Mouse (Mus musculus): ENCODE results near the gene Prkar1a. TPM values are rescaled to one million over a fixed set of nuclear protein-coding genes. Genes with fewer than 3 reads are reported as not detected.

Prkar1a gene
- polyA plus RNA-seq, 1 experiment from 2014 or later, result 330 TPM

DNA sequence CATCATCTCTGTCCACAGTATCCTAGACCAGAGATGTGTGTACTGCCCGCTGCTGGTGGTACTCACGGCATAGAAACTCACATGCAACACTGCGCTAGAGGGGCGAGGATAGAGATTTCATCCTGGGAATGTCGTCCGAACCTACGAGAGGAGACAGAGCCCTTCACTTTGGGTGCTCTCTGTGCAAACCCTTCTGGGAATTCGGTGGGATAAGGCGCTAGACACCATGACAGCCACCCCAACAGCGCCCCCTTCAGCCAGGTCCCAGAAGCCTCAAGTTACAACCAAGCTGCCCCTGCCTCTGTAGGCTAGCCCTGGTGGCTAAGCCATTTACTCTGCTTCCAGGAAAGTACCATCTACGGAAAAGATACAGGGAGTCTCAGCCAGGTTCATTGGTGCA, 25.3 kb downstream of the Prkar1a start:
- 79% methylated on average over 11 of the region's 11 CpGs for WGBS
- Histone ChIP-seq H3K27ac (replicated peaks) (no peak overlapping the region), H3K4me3 (replicated peaks) (no peak overlapping the region), H3K9me3 (replicated peaks) (no peaks in the 10 kb centered on the region), H3K9ac (no peak overlapping the region), H3K4me2 (replicated peaks) (no peak overlapping the region), H3K4me1 (peaks cover 20% of the 10 kb centered on the region), H3K27me3 (no peaks in the 10 kb centered on the region), H3K36me3 (no peaks in the 10 kb centered on the region)
- no peak for ATAC-seq (ENCODE audit: insufficient number of reproducible peaks, low FRiP score, low TSS enrichment, low read depth)

DNA sequence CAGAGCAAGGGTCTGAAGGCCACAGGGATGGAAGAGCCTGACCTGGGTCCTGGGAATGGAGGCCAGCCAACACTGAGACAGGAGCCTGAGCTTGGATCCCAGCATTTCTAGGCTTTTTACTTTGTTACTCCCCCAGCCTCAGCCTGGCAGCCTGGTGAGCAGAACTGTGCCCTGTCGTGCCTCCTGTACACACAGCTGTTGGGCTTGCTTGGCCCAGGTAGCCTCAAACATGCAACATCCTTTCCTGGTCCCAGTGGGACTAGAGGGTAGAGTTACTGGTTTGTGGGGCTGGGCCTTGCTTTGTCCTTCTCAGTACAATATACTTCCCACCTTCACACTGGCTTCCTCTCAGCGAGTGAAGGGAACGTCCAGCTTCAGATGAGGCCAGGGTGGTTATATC, 26.0 kb downstream of the Prkar1a start:
- 86% methylated on average over 3 of the region's 3 CpGs for WGBS
- H3K4me2 ChIP-seq (replicated peaks), result no peak overlapping the region
- peaks cover 20% of the 10 kb centered on the region for H3K4me1 ChIP-seq
- no peaks in the 10 kb centered on the region for H3K36me3 ChIP-seq
- ATAC-seq (ENCODE audit: insufficient number of reproducible peaks, low FRiP score, low TSS enrichment, low read depth), result no peak
- no peaks in the 10 kb centered on the region for H3K27me3 ChIP-seq
- H3K27ac ChIP-seq (replicated peaks), result no peak overlapping the region
- H3K9me3 ChIP-seq (replicated peaks), result no peaks in the 10 kb centered on the region
- H3K9ac ChIP-seq, result no peak overlapping the region
- H3K4me3 ChIP-seq (replicated peaks), result no peak overlapping the region

DNA sequence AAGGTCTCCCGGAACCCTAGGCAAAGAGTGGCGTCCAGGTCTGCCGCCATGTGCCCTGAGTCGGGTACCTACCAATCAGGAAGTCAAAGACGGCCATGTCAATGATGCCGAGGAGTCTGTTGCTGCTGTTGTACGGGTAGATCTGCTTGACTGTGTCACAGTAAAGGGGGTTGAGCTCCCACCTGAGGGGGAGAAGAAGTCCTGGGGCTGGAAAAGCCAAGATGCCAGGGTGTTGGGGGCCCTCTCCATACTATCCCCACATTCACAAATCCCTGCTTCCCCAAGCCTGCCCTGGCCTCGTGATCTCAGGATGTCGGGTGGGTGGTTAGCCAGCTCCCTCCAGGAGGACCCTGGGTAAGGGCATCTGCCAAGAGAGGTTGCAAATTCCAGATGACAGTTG, 26.6 kb downstream of the Prkar1a start:
- Histone ChIP-seq H3K4me3 (replicated peaks) (no peak overlapping the region), H3K9ac (no peak overlapping the region), H3K27me3 (no peaks in the 10 kb centered on the region), H3K27ac (replicated peaks) (no peak overlapping the region), H3K4me1 (peaks cover 16% of the 10 kb centered on the region), H3K36me3 (no peaks in the 10 kb centered on the region), H3K9me3 (replicated peaks) (no peaks in the 10 kb centered on the region), H3K4me2 (replicated peaks) (no peak overlapping the region)
- whole genome bisulfite sequencing, result 89% methylated on average over 9 of the region's 9 CpGs
- ATAC-seq (ENCODE audit: insufficient number of reproducible peaks, low FRiP score, low TSS enrichment, low read depth), result no peak

DNA sequence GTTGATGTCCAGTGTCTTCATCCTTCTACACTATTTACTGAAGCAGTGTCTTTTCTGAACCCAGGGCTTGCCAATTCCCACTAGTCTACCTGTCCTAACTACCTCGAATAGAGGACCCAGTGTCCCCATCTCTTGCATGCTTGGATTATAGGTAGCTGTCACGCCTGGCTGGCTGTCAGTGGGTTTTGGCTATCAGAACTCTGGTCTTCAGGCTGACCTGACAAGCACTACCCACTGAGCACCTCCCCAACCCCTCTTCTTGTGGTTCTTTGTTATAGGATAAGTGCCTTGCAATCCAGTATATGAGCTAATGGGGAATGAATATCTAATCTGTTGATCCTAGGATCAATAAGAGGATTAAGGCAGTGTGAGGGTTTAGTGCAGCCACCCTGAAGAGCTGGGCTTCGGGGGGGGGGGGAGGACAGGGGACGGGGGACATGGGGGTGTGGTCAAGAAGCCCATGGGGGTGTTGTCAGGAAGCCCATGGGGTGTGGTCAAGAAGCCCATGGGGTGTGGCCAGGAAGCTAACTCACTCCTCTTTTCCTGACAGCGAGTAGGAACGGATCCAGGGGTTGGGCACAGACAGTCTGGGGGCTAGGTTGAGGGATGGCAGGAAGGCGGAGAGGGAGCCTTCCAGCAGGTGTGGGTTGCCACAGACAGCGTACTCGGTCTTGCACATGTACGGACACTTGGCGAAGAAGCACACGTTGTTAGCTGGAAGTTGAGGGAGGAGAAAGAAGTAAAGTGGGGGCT, 27.6 kb downstream of the Prkar1a start:
- H3K27me3 ChIP-seq, result no peaks in the 10 kb centered on the region
- H3K9me3 ChIP-seq (replicated peaks), result no peaks in the 10 kb centered on the region
- H3K4me3 ChIP-seq (replicated peaks), result no peak overlapping the region
- 63% methylated on average over 12 of the region's 12 CpGs for WGBS
- no peak overlapping the region for H3K27ac ChIP-seq (replicated peaks)
- 0 out of 2 replicates have a peak, but pooled peaks cover 7% of the 10 kb centered on the region for H3K4me1 ChIP-seq
- H3K4me2 ChIP-seq (replicated peaks), result no peak overlapping the region
- no peak for ATAC-seq (ENCODE audit: insufficient number of reproducible peaks, low FRiP score, low TSS enrichment, low read depth)
- H3K36me3 ChIP-seq, result no peaks in the 10 kb centered on the region
- H3K9ac ChIP-seq, result no peak overlapping the region

DNA sequence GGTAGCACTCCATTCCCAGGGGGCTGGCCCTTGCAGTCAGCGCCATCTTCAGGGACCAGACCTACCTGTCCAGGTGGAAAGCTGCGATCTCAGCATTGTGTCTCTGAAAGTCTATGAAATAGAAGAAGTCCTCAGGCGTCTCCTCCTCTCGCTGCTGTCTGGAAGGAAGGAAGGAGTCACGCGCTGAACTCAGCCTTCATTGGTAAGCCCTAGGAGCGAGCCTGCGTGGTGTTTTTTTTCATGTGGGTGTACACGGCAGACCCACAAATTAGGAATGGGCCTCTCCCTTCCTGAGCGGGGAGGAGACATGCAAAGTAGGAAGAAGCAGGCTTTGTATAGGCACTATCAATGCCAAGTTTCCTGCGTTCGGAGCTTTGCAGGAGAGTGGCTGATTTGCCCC, 29.1 kb downstream of the Prkar1a start:
- 0 out of 2 replicates have a peak, but pooled peaks cover 7% of the 10 kb centered on the region for H3K4me1 ChIP-seq
- WGBS, result 62% methylated on average over 12 of the region's 12 CpGs
- ATAC-seq (ENCODE audit: insufficient number of reproducible peaks, low FRiP score, low TSS enrichment, low read depth), result no peak

DNA sequence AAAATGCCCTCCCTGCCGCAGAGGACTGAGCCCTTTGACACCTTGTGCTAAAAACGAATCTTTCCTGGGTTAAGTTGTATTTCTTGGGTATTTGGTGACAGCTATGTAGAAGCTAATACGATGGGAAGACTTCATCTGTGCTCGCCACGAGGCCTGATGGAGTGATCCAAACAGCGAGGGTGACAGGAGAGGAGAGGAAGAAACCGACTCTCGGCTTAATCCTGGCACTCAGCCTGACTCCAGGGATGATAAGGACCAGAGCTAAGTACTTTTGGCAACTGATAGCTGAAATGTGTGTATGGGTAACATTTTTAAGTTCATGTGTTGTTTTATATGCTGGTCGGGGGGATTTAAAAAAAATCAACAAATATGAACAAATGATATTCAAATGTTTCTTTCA, 31.7 kb downstream of the Prkar1a start:
- Histone ChIP-seq H3K27ac (replicated peaks) (no peak overlapping the region), H3K4me2 (replicated peaks) (no peak overlapping the region), H3K9me3 (replicated peaks) (no peaks in the 10 kb centered on the region), H3K36me3 (no peaks in the 10 kb centered on the region), H3K4me1 (0 out of 2 replicates have a peak, but pooled peaks cover 3% of the 10 kb centered on the region), H3K9ac (no peak overlapping the region), H3K27me3 (no peaks in the 10 kb centered on the region), H3K4me3 (replicated peaks) (no peak overlapping the region)
- WGBS, result 70% methylated on average over 9 of the region's 9 CpGs
- ATAC-seq (ENCODE audit: insufficient number of reproducible peaks, low FRiP score, low TSS enrichment, low read depth), result no peak

More for the DNA sequence above, 29.1 kb downstream of the Prkar1a start:
- Histone ChIP-seq H3K36me3 (no peaks in the 10 kb centered on the region), H3K27me3 (no peaks in the 10 kb centered on the region), H3K4me3 (replicated peaks) (no peak overlapping the region), H3K9me3 (replicated peaks) (no peaks in the 10 kb centered on the region), H3K27ac (replicated peaks) (no peak overlapping the region), H3K9ac (no peak overlapping the region), H3K4me2 (replicated peaks) (no peak overlapping the region)

DNA sequence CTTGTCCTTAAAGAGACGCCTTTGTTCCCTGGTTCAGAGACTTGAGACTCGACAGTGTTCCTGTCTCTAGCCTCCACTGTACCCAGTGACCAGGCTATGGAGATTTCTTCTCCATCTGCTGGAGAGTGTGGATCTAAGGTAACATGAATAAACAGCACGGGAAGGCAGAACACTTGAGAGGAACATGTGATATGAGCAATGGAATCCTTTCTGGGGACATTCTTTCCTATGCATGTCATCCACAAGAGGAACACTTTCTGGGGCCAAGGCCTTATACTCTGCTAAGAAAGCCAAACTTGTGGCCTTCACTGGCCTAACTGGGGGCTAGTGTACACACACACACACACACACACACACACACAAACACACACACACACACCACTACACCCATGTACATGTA, 32.4 kb downstream of the Prkar1a start:
- ATAC-seq (ENCODE audit: insufficient number of reproducible peaks, low FRiP score, low TSS enrichment, low read depth), result no peak

DNA sequence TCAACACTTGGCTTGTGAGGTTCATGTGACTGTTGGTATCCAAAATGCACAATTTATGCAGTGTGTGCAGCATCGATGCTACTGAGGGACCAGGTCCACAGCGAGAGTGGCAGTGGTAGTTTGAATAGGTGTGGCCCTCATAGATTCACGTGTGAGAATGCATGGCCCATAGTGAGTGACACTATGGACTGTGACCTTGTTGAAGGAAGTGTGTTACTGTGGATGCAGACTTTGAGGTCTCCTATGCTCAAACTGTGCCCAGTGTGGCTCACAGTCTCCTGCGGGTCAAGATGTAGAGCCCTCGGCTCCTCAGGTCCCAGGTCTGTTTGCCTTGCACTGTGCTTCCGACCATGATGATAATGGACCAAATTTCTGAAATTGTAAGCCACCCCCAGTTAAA, 33.0 kb downstream of the Prkar1a start:
- H3K9me3 ChIP-seq (replicated peaks), result no peaks in the 10 kb centered on the region
- 91% methylated on average over 6 of the region's 6 CpGs for WGBS
- H3K4me2 ChIP-seq (replicated peaks), result no peak overlapping the region
- no peak overlapping the region for H3K9ac ChIP-seq
- no peaks in the 10 kb centered on the region for H3K27me3 ChIP-seq
- ATAC-seq (ENCODE audit: insufficient number of reproducible peaks, low FRiP score, low TSS enrichment, low read depth), result no peak
- H3K4me3 ChIP-seq (replicated peaks), result no peak overlapping the region
- H3K36me3 ChIP-seq, result no peaks in the 10 kb centered on the region
- 0 out of 2 replicates have a peak, but pooled peaks cover 3% of the 10 kb centered on the region for H3K4me1 ChIP-seq
- no peak overlapping the region for H3K27ac ChIP-seq (replicated peaks)

More for the DNA sequence above, 32.4 kb downstream of the Prkar1a start:
- H3K4me1 ChIP-seq, result 0 out of 2 replicates have a peak, but pooled peaks cover 3% of the 10 kb centered on the region
- H3K27ac ChIP-seq (replicated peaks), result no peak overlapping the region
- H3K27me3 ChIP-seq, result no peaks in the 10 kb centered on the region
- no peak overlapping the region for H3K4me2 ChIP-seq (replicated peaks)
- 66% methylated on average over 3 of the region's 3 CpGs for WGBS
- no peaks in the 10 kb centered on the region for H3K9me3 ChIP-seq (replicated peaks)
- H3K9ac ChIP-seq, result no peak overlapping the region
- H3K36me3 ChIP-seq, result no peaks in the 10 kb centered on the region
- no peak overlapping the region for H3K4me3 ChIP-seq (replicated peaks)

DNA sequence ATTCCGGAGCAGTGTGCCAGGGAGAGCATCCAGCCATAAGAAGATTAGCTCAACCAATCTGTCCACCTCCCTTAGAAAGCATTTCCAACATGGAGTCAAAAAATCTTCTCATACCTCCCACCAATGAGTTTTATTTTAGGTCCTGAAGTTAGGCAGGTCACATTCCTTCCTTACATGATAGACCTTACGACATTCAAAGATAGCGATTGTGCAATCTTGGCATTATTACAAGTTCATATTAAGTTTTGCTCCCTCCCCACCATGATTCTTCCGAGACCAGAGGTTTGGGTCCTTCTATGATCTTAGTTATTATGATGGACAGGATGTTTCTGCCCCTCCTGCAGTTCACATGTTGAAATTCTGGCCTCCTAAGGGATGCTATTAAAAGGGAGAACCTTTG, 40.3 kb downstream of the Prkar1a start:
- Histone ChIP-seq H3K27me3 (no peaks in the 10 kb centered on the region), H3K4me3 (replicated peaks) (no peak overlapping the region), H3K27ac (replicated peaks) (no peak overlapping the region), H3K4me1 (0 out of 2 replicates have a peak, but pooled peaks cover 3% of the 10 kb centered on the region), H3K9me3 (replicated peaks) (no peaks in the 10 kb centered on the region), H3K9ac (no peak overlapping the region), H3K36me3 (no peaks in the 10 kb centered on the region), H3K4me2 (replicated peaks) (no peak overlapping the region)
- 84% methylated on average over 4 of the region's 4 CpGs for WGBS
- no peak for ATAC-seq (ENCODE audit: insufficient number of reproducible peaks, low FRiP score, low TSS enrichment, low read depth)

DNA sequence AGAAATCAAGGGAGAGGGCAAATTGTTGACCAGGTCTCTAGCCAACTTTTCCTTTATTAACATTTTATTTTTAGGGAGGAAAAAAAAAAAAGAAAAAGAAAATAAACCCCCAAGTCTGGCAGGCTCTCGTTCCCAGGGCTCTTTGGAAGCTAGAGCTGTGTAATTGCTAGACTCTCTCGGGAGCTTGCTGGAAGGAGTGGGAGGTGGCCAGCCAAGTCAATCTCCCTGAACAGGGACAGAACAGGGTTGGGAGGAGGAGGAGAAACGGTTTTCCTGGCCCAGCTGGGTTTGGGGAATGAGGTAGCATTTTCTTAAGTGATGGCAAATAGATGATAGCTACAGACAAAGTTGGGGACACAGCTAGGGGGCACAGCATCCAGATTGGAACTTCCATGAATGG, 43.5 kb downstream of the Prkar1a start:
- H3K4me2 ChIP-seq (replicated peaks), result no peak overlapping the region
- H3K4me1 ChIP-seq, result 0 out of 2 replicates have a peak, but pooled peaks cover 3% of the 10 kb centered on the region
- no peak for ATAC-seq (ENCODE audit: insufficient number of reproducible peaks, low FRiP score, low TSS enrichment, low read depth)
- H3K9me3 ChIP-seq (replicated peaks), result no peaks in the 10 kb centered on the region
- no peak overlapping the region for H3K4me3 ChIP-seq (replicated peaks)
- 15% methylated on average over 3 of the region's 3 CpGs for WGBS
- H3K9ac ChIP-seq, result no peak overlapping the region
- no peak overlapping the region for H3K27ac ChIP-seq (replicated peaks)
- H3K36me3 ChIP-seq, result no peaks in the 10 kb centered on the region
- H3K27me3 ChIP-seq, result no peaks in the 10 kb centered on the region

DNA sequence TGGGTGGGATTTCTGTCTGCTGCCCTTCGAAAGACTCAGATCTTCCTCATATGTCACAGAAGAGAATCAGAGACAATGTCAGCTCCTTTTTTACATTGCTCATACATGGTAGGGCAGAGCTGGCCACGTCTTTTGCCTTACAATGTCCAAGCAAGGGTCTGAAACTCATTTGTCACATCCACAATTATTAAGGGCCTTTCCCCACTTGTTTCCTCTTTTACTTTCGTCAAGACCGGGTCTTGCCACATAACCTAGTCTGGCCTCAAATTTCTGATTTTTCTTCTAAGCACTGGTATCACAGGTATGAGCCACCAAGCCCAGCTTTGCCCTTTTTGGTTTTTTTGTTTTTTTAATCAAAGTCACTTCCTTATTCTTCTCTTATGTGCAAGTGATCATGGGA, 47.3 kb downstream of the Prkar1a start:
- no peak overlapping the region for H3K4me3 ChIP-seq (replicated peaks)
- no peaks in the 10 kb centered on the region for H3K36me3 ChIP-seq
- no peak for ATAC-seq (ENCODE audit: insufficient number of reproducible peaks, low FRiP score, low TSS enrichment, low read depth)
- H3K4me2 ChIP-seq (replicated peaks), result no peak overlapping the region
- no peaks in the 10 kb centered on the region for H3K27me3 ChIP-seq
- H3K27ac ChIP-seq (replicated peaks), result no peak overlapping the region
- H3K9ac ChIP-seq, result no peak overlapping the region
- WGBS, result 91% methylated on average over 4 of the region's 4 CpGs
- no peaks in the 10 kb centered on the region for H3K9me3 ChIP-seq (replicated peaks)
- H3K4me1 ChIP-seq, result 0 out of 2 replicates have a peak, but pooled peaks cover 3% of the 10 kb centered on the region
